Mouse (Mus musculus) cerebellum, adult 18-20 months (tissue): Measurements from ENCODE around the gene Pi4ka.
A peak's percentile ranks its signal among the peaks of the same experiment; 100 is the strongest.

Experiments
- DNase-seq, 2 experiments: peaks; one replicate each; pipeline ENCODE4 v3.0.0; 2021

Pi4ka gene

GRCm38 (mm10) chr16:17405736-17406443 lies at the start of gene Pi4ka, which contains the start of gene Snap29:
Gene Pi4ka, minus strand, starts transcription at chr16:17406314.
Gene Snap29, plus strand, starts transcription at chr16:17405986.
- peak; percentile 100 for DNase-seq

- DNase-seq, result peak; percentile 52 to 64
Observed at GRCm38 (mm10) chr16:17452373-17452715, 46.2 kb upstream of the Pi4ka start.

DNA sequence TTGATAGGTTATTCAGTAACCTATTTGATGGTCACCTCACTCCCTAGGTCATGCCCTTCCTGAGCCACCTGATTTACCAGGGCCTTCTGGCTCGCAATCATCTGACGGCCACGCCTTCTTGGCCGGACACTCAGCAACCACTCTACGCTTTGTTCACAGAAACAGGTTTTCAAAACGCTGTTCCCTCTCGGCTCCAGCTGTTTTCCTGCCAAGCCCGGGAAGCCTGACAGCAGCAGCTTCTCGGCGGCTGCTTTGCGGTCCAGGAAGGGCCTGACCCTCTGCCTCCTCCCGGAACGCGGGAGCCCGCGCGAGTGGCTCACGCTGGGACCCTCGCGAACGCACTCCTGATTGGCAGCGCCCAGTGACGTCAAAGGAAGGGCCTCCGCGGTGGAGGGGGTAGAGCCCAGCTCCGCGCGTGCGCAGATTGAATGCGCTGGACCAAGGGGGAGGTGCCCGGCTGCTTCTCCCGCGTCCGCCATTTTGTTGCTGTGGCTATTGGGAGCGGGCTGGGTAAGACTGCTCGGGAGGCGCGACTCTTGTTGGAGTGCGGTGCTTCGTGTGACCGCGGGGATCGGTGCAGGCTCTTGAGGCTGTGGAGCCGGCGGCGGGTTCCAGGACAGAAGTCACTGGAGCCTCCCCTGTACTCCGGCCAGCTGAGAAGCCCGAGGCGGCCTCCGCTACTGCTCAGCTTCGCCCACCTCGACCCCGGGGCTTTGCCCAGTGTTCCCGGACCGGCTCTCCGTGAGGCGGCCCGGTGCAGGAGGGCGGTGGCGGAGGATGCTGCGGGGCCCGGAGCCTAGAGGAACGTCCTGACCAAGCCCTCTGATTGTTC lies 45.6 kb upstream of the Pi4ka start, which contains the start of gene Crkl:
TSS of gene Crkl (plus strand) at position 447 of the 832 bp plus-strand sequence.
- DNase-seq, result peak; percentile 98 to 99

GRCm38 (mm10) chr16:17432576-17432975 lies 26.5 kb upstream of the Pi4ka start:
- no peak for DNase-seq

DNA sequence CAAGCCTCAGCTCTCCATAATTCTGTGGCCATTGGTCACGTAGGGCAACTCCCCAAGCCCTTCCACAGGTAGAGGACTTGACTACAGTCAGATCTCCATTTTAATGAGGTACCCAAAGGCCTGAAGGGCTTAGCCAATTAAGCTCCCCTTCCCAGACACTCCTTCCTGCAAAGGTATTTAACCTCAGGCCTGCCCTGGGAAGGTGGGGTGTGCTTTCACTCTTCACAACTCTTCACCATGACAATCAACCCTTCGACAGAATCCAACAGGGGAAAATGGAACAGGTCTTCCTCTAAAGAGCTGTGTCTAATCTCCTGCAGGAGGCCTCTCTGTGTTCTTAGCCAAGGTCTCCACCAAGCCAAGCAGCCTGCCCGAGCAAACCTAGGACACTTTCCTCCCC lies 16.9 kb upstream of the Pi4ka start:
- DNase-seq, result no peak

DNA sequence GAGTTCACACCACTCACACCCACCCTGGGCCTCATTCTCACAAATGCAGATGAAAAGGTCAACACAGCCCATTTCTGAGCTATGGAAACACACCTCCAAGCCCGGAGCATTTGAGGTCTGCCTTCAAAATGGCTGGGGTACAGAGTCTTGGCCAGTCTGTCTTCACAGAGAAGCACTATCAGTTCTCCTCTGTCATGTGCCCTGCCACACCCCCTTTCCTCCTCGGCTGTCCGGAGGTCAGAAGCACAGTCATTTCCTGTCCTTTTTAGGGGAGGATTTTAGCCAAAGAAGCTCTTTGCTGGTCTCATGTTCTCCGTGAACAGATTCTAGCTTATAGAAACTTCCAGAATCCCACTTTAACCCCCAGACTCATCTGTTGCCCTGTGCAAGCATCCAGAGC lies 4.1 kb upstream of the Pi4ka start:
- DNase-seq, result no peak

DNA sequence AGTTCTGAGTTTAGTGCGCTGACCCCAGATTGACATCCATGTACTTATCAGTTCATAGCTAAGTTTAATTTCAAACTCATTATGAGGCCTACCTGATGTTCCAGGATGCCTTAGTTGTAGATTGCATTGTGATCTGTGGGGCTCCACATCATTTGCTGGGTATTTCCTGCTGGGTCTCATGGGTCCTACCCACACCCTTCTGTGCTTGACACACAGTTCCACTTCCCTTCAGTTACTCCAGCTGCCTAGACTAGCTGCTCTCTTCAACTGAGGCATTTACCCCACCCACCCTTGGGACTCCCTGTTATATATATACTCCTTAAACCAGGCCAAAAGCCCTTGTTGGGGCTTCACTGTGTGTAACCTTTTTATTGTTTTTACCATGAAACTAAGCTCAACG lies 2.9 kb upstream of the Pi4ka start:
- DNase-seq, result no peak

GRCm38 (mm10) chr16:17406512-17407231 lies 558 bp upstream of the Pi4ka start:
- DNase-seq, result peak; percentile 19 to 23

DNA sequence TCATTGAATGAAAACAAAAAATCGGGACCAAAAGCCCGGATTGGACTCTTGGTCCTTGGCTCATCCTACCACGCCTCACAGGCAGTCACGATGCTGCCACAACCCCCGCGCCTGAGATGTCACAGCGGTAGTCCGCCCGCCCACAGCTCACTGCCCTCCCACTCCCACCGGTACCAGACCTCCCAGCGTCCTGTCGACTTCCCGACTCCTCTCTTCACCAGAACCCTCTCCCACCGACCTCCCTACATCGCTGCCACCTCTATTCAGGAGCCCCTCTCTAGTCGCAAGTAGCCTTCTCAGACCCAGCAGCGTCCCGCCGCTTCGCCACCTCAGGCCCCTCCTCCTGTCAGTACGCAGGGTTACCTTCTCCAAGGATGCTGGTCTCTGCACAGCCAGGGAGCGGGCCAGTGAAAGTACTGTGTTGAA lies 830 bp downstream of the Pi4ka start:
- peak; percentile 74 for DNase-seq

DNA sequence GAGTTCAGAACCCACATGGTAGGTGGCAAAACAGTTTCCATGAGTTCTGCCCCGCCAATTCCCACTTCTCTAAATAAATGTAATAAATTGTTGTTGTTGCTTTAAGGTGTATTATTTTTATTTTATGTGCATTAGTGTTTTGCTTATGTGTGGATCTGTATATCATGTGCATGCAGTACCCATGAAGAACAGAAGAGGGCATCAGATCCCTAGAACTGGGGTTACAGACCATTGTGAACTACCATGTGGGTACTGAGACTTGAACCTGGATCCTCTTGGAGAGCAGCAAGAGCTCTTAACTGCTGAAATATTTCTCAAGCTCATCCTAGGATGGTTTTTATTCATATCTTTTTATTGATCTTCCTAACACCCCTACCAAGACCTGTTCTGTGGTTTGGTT lies 3.3 kb downstream of the Pi4ka start:
- DNase-seq, result peak; percentile 39 to 44

DNA sequence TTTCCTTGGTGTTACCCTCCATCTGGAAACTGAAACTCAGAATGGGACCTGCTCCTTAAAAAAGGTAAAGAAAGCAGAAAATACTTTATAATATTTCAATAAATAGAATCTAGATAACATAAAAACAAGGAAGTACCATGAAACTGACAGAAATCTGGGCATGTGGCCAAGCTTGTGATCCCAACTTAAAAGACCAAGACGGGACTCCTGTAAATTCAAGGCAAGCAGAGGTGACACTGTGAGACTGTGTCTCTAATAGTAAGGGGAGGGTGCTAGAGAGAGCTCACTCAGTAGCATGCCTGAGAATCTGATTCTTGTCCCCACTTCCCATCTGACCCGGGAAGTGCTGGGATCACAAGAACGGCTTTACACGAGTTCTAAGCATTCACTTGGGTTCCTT lies 13.3 kb downstream of the Pi4ka start:
- DNase-seq, result no peak

DNA sequence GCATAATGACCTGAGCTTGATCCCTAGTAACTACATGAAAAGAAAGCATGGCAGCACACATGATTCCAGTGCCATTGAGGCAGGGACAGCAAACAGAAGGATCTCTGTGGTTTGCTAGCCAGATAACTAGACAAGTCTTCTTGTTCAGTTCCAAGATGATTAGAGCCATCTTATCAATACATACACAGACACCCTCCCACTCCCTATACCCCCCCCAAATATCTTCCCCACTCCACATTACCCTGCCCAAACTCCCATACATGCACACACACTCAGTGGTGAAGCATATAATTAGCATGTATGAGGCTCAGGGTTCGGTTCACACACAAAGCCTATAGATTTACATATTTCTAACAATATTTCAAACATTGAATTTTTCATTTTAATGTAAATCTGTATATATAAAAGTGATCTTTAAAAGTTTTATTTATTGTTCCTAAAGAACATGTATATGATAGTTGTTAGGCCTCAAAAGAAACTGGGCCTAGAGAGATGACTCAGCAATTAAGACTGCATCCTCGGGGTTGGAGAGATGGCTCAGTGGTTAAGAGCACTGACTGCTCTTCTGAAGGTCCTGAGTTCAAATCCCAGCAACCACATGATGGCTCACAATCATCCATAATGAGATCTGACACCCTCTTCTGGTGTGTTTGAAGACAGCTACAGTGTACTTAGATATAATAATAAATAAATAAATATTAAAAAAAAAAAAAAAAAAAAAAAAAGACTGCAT lies 22.4 kb downstream of the Pi4ka start:
- DNase-seq, result no peak

- no peak for DNase-seq
Observed at GRCm38 (mm10) chr16:17382306-17382705, 23.8 kb downstream of the Pi4ka start.

GRCm38 (mm10) chr16:17358787-17359186 lies 47.3 kb downstream of the Pi4ka start:
- DNase-seq, result no peak

- no peak for DNase-seq
Observed at GRCm38 (mm10) chr16:17356031-17356430, 50.1 kb downstream of the Pi4ka start.

DNA sequence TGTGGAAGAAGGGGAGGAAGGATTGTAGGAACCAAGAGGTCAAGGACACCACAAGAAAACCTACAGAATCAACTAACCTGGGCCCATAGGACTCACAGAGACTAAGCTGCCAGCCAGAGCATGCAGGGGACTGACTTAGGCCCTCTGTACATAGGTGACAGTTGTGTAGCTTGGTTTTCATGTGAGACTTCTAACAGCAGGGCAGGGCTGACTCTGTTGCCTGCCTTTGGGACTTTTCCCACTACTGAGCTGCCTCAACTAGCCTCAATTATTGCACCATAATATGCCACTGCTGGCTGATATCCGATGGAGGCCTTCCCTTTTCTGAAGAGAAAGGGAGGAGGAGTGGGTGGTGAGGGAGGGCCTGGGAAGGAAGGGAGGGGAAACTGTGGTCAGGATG lies 59.3 kb downstream of the Pi4ka start:
- no peak for DNase-seq

DNA sequence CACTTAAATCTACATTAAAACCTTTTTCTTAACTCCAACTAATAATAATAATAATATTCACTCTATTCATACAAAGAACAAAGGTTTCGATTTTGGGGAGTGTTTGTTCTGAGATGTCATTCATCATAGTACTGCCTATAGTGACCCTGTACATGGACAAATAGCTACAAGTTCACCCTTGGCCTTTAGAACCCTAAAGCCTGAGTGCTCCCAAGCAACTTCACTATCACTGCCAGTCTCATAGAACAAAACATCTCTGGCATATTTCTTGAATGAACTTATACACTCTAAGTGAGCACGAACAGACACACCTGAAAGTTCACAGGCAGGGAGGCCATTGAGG lies 60.3 kb downstream of the Pi4ka start:
- no peak for DNase-seq

GRCm38 (mm10) chr16:17345141-17345812 lies 60.8 kb downstream of the Pi4ka start:
- DNase-seq, result no peak

- DNase-seq, result no peak
Observed at GRCm38 (mm10) chr16:17341847-17342246, 64.3 kb downstream of the Pi4ka start.

DNA sequence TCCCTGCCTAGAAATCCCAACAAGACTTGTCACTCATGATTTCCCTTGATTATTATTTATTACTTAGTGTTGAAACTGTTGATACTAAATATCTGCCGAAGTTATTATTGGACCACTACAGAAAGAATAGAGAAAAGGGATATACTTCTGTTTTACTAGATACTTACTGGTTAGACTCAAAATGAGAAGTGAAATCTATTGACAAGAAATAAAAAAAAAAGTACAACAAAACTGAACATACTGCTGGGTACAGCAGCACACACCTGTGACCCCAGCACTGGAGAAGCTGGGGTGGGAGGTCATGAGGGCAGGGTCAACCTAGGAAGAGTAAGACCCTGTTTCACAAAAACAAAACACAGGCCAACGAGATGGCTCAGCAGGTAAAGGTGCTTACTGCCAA lies 65.4 kb downstream of the Pi4ka start:
- DNase-seq, result no peak

GRCm38 (mm10) chr16:17339701-17340100 lies 66.4 kb downstream of the Pi4ka start:
- no peak for DNase-seq

DNA sequence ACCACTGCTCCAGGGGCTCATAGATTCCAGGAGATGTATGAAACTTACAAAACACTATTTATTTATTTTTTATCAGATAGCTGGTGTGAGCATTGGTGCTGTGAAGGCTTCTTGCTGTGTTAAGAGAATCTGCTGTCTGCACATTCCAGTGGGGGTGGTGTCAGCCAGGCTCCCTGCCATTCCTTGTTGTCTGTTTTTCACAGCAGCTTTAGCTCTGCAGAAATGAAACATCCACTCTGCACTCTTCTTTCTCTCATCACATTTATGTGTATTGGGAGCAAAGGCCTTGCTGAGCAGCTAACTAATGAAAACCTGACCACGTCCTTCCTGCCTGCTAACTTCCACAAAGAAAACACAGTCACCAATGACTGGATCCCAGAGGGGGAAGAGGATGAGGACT lies 70.0 kb downstream of the Pi4ka start:
- no peak for DNase-seq
